Mouse (Mus musculus) hindbrain, embryonic 14.5 days (tissue): ENCODE data around the gene Birc3. TPM values are rescaled to one million over a fixed set of nuclear protein-coding genes. Genes with fewer than 3 reads are reported as not detected.
"Not testable (repeated sequence)": the region's sequence is repeated elsewhere in the genome, so short reads cannot be mapped to it uniquely, and the experiment has no call there.

Experiments used
- ATAC-seq: fragments of 200-750 bp; cut with Nextera tagmentation; 2 replicates; pipeline ENCODE4 v1.8.0; 2017; ENCODE audit warnings: moderate number of reproducible peaks, mild to moderate bottlenecking, moderate TSS enrichment, moderate library complexity; ENCODE audit not compliant: low FRiP score
- DNase-seq: peaks from one replicate; pipeline ENCODE4 v3.0.0-alpha.2; 2015; ENCODE audit warnings: low spot score
- H3K27ac ChIP-seq: fragments of 300-500 bp; sonication (generic); 2 replicates; pipeline ENCODE4 v1.5.1; 2014; ENCODE audit warnings: mild to moderate bottlenecking, moderate library complexity
- H3K27me3 ChIP-seq: fragments of 300-500 bp; sonication (generic); 2 replicates; pipeline ENCODE4 v1.6.1; 2014; ENCODE audit warnings: mild to moderate bottlenecking, low read length, mixed read lengths; ENCODE audit not compliant: control insufficient read depth, insufficient read depth
- H3K36me3 ChIP-seq: fragments of 300-500 bp; sonication (generic); replicated peaks from 2 replicates; pipeline ENCODE4 v1.6.1; 2014; ENCODE audit not compliant: control insufficient read depth, insufficient read depth
- H3K4me1 ChIP-seq: fragments of 300-500 bp; sonication (generic); replicated peaks from 2 replicates; pipeline ENCODE4 v1.6.1; 2014; ENCODE audit warnings: antibody characterized with exemption, low read length, mixed read lengths; ENCODE audit not compliant: control insufficient read depth, insufficient read depth
- H3K4me2 ChIP-seq: fragments of 300-500 bp; sonication (generic); replicated peaks from 2 replicates; pipeline ENCODE4 v1.6.1; 2014; ENCODE audit warnings: mild to moderate bottlenecking, moderate library complexity
- H3K4me3 ChIP-seq: fragments of 300-500 bp; sonication (generic); replicated peaks from 2 replicates; pipeline ENCODE4 v1.5.1; 2014; ENCODE audit warnings: mild to moderate bottlenecking, low read length
- H3K9ac ChIP-seq: fragments of 300-500 bp; sonication (generic); 2 replicates; pipeline ENCODE4 v1.6.1; 2014
- H3K9me3 ChIP-seq: fragments of 300-500 bp; sonication (generic); 2 replicates; pipeline ENCODE4 v1.6.1; 2016; ENCODE audit warnings: low read length; ENCODE audit not compliant: control insufficient read depth
- WGBS: fragments of 180-500 bp; shearing (Covaris S2); extraction: QIAGEN DNeasy Blood & Tissue Kit; methylation state at CpG from one replicate; pipeline ENCODE4 v1.1.7; 2014; 5-methylcytosine and 5-hydroxymethylcytosine counted together
- polyA plus RNA-seq: library from polyadenylated mRNA; unstranded; fragments of >200 nt; fragmentation: Nextera tagmentation; extraction: Ambion mirVana; gene quantifications from 2 replicates; pipeline ENCODE4 v1.2.1, GENCODE M21; 2014

Gene Birc3
- polyA plus RNA-seq, 1 experiment from 2014 or later: 1.7 TPM

GRCm38 (mm10) chr9:7870556-7871315, 2.2 kb downstream of the Birc3 start:
- ATAC-seq (no peak), DNase-seq (no peak)
- no peak overlapping the region for H3K4me2 ChIP-seq
- 93% methylated on average over 10 of the region's 10 CpGs for WGBS
- no peak overlapping the region for H3K9ac ChIP-seq
- H3K4me3 ChIP-seq: no peak overlapping the region
- H3K4me1 ChIP-seq: no peaks in the 10 kb centered on the region
- H3K9me3 ChIP-seq: no peaks in the 10 kb centered on the region
- no peak overlapping the region for H3K27ac ChIP-seq
- H3K27me3 ChIP-seq: no peaks in the 10 kb centered on the region
- H3K36me3 ChIP-seq: no peaks in the 10 kb centered on the region

DNA sequence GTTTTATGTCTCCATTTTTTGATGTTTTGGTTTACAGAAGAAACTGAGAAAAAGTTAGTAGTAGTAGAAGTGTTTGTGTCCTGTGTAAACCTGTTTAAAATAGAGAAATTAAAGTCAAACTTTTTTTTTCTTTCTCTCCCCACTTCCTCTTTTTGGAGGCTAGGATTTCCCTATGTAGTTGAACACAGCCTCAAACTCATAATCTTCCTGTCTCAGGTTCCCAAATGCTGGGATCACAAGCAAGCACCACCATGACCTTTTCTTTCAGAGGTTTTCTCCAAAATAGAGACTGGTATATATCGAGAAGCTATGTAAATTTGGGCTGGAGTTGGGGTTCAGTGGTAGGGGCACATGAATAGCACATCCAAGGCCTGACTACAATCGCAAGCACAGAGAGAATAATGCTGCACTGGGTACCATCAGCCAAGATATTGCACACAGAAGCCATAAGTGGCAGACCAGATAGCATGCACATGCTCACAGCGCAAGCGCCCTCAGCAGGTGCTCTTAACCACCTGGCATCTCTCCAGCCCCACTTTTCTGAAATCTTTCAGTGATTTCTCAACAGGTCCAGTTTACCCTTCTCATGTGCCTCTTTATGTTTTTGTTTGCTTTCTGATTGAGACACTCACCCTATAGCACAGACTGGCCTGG, 4.0 kb downstream of the Birc3 start:
- no peak overlapping the region for H3K27ac ChIP-seq
- no peak overlapping the region for H3K4me2 ChIP-seq
- ATAC-seq (no peak), DNase-seq (no peak)
- no peak overlapping the region for H3K4me3 ChIP-seq
- H3K9ac ChIP-seq: no peak overlapping the region
- no peaks in the 10 kb centered on the region for H3K4me1 ChIP-seq
- H3K27me3 ChIP-seq: no peaks in the 10 kb centered on the region
- H3K9me3 ChIP-seq: no peaks in the 10 kb centered on the region
- no peaks in the 10 kb centered on the region for H3K36me3 ChIP-seq
- 90% methylated on average over 4 of the region's 4 CpGs for WGBS

GRCm38 (mm10) chr9:7867981-7868380, 5.0 kb downstream of the Birc3 start:
- no peak overlapping the region for H3K4me3 ChIP-seq
- DNase-seq: no peak
- no peak overlapping the region for H3K9ac ChIP-seq
- H3K36me3 ChIP-seq: no peaks in the 10 kb centered on the region
- WGBS: 96% methylated on average over 3 of the region's 3 CpGs
- no peak overlapping the region for H3K27ac ChIP-seq
- no peak for ATAC-seq
- no peaks in the 10 kb centered on the region for H3K27me3 ChIP-seq
- H3K4me2 ChIP-seq: no peak overlapping the region
- H3K4me1 ChIP-seq: no peaks in the 10 kb centered on the region
- H3K9me3 ChIP-seq: no peaks in the 10 kb centered on the region

DNA sequence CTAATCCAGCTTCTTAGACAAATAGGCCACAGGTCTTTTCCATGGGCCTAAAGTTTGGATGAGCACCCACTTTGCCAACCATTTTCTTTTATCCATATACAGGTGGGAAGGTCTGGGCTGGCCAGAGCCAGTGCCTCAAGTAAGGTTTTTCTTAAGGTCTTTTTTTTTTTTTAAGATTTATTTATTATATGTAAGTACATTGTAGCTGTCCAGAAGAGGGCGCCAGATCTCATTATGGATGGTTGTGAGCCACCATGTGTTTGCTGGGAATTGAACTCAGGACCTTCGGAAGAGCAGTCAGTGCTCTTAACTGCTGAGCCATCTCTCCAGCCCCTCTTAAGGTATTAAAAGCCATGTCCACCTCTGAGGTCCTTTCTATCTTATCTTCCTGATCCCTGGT, 6.0 kb downstream of the Birc3 start:
- 87% methylated on average over 2 of the region's 2 CpGs for WGBS
- not testable (repeated sequence) for ATAC-seq

GRCm38 (mm10) chr9:7860976-7861375, 12.0 kb downstream of the Birc3 start:
- Histone ChIP-seq H3K27ac (no peak overlapping the region), H3K4me2 (no peak overlapping the region), H3K4me1 (no peaks in the 10 kb centered on the region), H3K9me3 (no peaks in the 10 kb centered on the region), H3K9ac (no peak overlapping the region), H3K27me3 (no peaks in the 10 kb centered on the region), H3K36me3 (no peaks in the 10 kb centered on the region), H3K4me3 (no peak overlapping the region)
- DNase-seq (no peak), ATAC-seq (no peak)
- WGBS: 95% methylated on average over 5 of the region's 5 CpGs

More for the DNA sequence above, 6.0 kb downstream of the Birc3 start:
- not testable (repeated sequence) for H3K4me2 ChIP-seq, DNase-seq, H3K9me3 ChIP-seq, H3K27me3 ChIP-seq, H3K27ac ChIP-seq, H3K4me3 ChIP-seq, H3K36me3 ChIP-seq, H3K4me1 ChIP-seq, H3K9ac ChIP-seq

GRCm38 (mm10) chr9:7855912-7856311, 17.1 kb downstream of the Birc3 start:
- no peak overlapping the region for H3K27ac ChIP-seq
- ATAC-seq (no peak), DNase-seq (no peak)
- WGBS: 61% methylated on average over 3 of the region's 3 CpGs
- no peak overlapping the region for H3K9ac ChIP-seq
- H3K27me3 ChIP-seq: no peaks in the 10 kb centered on the region
- H3K36me3 ChIP-seq: no peaks in the 10 kb centered on the region
- H3K4me2 ChIP-seq: no peak overlapping the region
- no peaks in the 10 kb centered on the region for H3K4me1 ChIP-seq
- H3K9me3 ChIP-seq: no peaks in the 10 kb centered on the region
- no peak overlapping the region for H3K4me3 ChIP-seq

DNA sequence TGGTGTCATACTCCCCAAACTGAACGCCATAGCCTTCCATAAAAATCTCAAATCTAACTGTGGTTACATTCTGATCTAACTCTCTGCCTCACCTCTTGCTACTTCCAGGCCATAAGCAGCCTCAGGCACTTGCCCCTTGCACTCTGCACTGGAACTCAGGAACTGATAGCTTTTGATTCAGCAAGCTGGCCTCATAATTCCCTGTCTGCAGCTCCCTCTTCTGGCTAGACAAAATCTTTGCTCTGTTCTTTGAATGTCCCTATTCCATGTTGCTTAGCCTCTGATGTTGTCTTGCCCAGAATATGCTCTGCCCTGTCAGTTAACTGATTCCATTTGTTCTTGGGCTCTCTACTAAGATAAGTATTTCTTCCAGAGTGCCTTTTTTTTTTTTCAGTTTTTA, 17.6 kb downstream of the Birc3 start:
- Histone ChIP-seq H3K27ac (no peak overlapping the region), H3K9ac (no peak overlapping the region), H3K4me1 (no peaks in the 10 kb centered on the region), H3K27me3 (no peaks in the 10 kb centered on the region), H3K4me2 (no peak overlapping the region), H3K9me3 (no peaks in the 10 kb centered on the region), H3K36me3 (no peaks in the 10 kb centered on the region), H3K4me3 (no peak overlapping the region)
- DNase-seq: peak; percentile 59
- ATAC-seq: no peak
- WGBS: 46% methylated on average over 1 of the region's 1 CpGs

GRCm38 (mm10) chr9:7854196-7854595, 18.8 kb downstream of the Birc3 start:
- not testable (repeated sequence) for H3K4me3 ChIP-seq, H3K4me1 ChIP-seq, ATAC-seq, DNase-seq, H3K36me3 ChIP-seq, H3K4me2 ChIP-seq, H3K9ac ChIP-seq, H3K9me3 ChIP-seq, H3K27ac ChIP-seq, H3K27me3 ChIP-seq
- WGBS: 76% methylated on average over 14 of the region's 14 CpGs

DNA sequence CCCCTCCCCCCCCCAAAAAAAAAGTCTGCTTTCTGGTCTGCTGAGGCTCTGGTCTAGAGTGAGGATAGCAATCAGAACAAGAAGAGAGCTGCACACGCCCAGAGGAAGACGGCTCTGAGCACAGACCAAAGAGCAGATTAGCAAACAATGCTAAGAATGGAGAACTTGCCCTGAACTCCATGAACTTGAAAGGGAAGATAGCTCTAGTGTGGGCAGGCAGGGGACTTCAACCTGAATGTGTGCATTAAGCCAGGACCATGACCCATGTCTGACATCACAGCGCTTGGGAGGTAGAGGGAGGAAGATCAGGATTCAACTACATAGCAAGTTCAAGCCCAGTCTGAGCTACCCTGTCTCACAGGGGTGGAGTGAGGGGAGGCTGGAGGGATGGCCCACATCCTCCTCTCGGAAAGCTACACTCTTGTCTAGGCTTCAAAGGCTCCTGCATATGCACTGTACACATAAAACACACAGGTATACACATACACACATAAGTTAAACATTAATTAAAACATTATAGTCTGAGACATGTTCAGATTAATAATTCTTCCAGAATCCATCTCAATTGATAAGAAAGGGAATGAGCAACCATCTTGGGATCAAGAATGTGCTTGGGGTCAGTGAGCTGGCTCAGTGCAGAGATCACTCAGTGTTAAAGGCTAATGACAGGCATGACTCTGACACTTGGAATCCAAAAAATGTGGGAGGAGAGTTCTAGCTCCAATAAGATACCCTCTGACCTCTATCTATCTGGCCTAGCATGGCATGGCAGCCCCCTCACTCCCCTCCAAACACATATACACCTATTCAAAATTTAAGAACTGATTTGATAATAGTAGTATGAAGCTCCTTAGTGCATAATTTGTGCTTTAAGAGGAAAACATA, 20.4 kb downstream of the Birc3 start:
- 88% methylated on average over 4 of the region's 4 CpGs for WGBS
- ATAC-seq (no peak), DNase-seq (no peak)
- Histone ChIP-seq H3K36me3 (no peaks in the 10 kb centered on the region), H3K27me3 (no peaks in the 10 kb centered on the region), H3K4me1 (no peaks in the 10 kb centered on the region), H3K4me3 (no peak overlapping the region), H3K9me3 (no peaks in the 10 kb centered on the region), H3K27ac (no peak overlapping the region), H3K9ac (no peak overlapping the region), H3K4me2 (no peak overlapping the region)
